Mouse (Mus musculus): ENCODE measurements around the gene Selenop. TPM values are rescaled to one million over a fixed set of nuclear protein-coding genes. Genes with fewer than 3 reads are reported as not detected.
"Not testable (repeated sequence)": the region's sequence is repeated elsewhere in the genome, so short reads cannot be mapped to it uniquely, and the experiment has no call there.

Gene Selenop
- total RNA-seq (2021): 100 to 1,000 TPM; 346 to 398 TPM
- long read RNA-seq, experiment 1, transcript Selenop-203 (5 exons, 2,085 nt): major isoform, 219 of 248 reads
- long read RNA-seq, experiment 1, partial matches to known transcripts: 25 of 248 reads
- long read RNA-seq, experiment 1, other reads (novel, unspliced or antisense): 4 of 248 reads
- long read RNA-seq, experiment 2, transcript Selenop-203 (5 exons, 2,085 nt): major isoform, 72 of 80 reads
- long read RNA-seq, experiment 2, partial matches to known transcripts: 6 of 80 reads
- long read RNA-seq, experiment 2, other reads (novel, unspliced or antisense): 2 of 80 reads

- DNase-seq: no peak
Observed at GRCm38 (mm10) chr15:3268247-3268646, at the start of gene Selenop. Selenop (plus strand) TSS chr15:3268547.

GRCm38 (mm10) chr15:3218668-3219067 is 49.7 kb upstream of the Selenop start:
- not testable (repeated sequence) for DNase-seq

- no peak for DNase-seq
Observed at GRCm38 (mm10) chr15:3222803-3223437, 45.4 kb upstream of the Selenop start.

- DNase-seq: no peak
Observed at GRCm38 (mm10) chr15:3226573-3226972, 41.8 kb upstream of the Selenop start.

GRCm38 (mm10) chr15:3228185-3228584 is 40.2 kb upstream of the Selenop start:
- peak in 1 of 2 experiments; percentile 3 for DNase-seq

GRCm38 (mm10) chr15:3228990-3229389 is 39.4 kb upstream of the Selenop start:
- DNase-seq: no peak

GRCm38 (mm10) chr15:3231004-3231403 is 37.3 kb upstream of the Selenop start:
- DNase-seq: no peak

GRCm38 (mm10) chr15:3232168-3232835 is 36.0 kb upstream of the Selenop start:
- DNase-seq: peak; percentile 23 to 46

- no peak for DNase-seq
Observed at GRCm38 (mm10) chr15:3233837-3234551, 34.4 kb upstream of the Selenop start.

GRCm38 (mm10) chr15:3236338-3236737 is 32.0 kb upstream of the Selenop start:
- DNase-seq: no peak

- no peak for DNase-seq
Observed at GRCm38 (mm10) chr15:3237963-3238362, 30.4 kb upstream of the Selenop start.

- DNase-seq: not testable (repeated sequence)
Observed at GRCm38 (mm10) chr15:3245036-3245435, 23.3 kb upstream of the Selenop start.

GRCm38 (mm10) chr15:3250620-3251019 is 17.7 kb upstream of the Selenop start:
- DNase-seq: no peak

- DNase-seq: no peak
Observed at GRCm38 (mm10) chr15:3251031-3251717, 17.2 kb upstream of the Selenop start.

- no peak for DNase-seq
Observed at GRCm38 (mm10) chr15:3251718-3252067, 16.7 kb upstream of the Selenop start.

- DNase-seq: no peak
Observed at GRCm38 (mm10) chr15:3259025-3259424, 9.3 kb upstream of the Selenop start.

- DNase-seq: no peak
Observed at GRCm38 (mm10) chr15:3260309-3260708, 8.0 kb upstream of the Selenop start.

GRCm38 (mm10) chr15:3262883-3263282 is 5.5 kb upstream of the Selenop start:
- DNase-seq: no peak

GRCm38 (mm10) chr15:3264293-3264692 is 4.1 kb upstream of the Selenop start:
- DNase-seq: no peak

- DNase-seq: no peak
Observed at GRCm38 (mm10) chr15:3264828-3265227, 3.5 kb upstream of the Selenop start.

- no peak for DNase-seq
Observed at GRCm38 (mm10) chr15:3269496-3269895, 1.1 kb downstream of the Selenop start.

All from adrenal gland, postnatal 36 days (tissue).